Mouse (Mus musculus) midbrain, embryonic 12.5 days (tissue): ENCODE results near the gene Grin2a. TPM values are rescaled to one million over a fixed set of nuclear protein-coding genes. Genes with fewer than 3 reads are reported as not detected.

Source experiments
- ATAC-seq: fragments of 200-750 bp; cut with Nextera tagmentation; 2 replicates; pipeline ENCODE4 v1.8.0; 2017; ENCODE audit warnings: low read depth, moderate TSS enrichment, moderate library complexity; ENCODE audit not compliant: low FRiP score
- H3K27ac ChIP-seq: fragments of 300-500 bp; sonication (generic); replicated peaks from 2 replicates; pipeline ENCODE4 v1.5.1; 2016; ENCODE audit warnings: mild to moderate bottlenecking
- H3K27me3 ChIP-seq: fragments of 300-500 bp; sonication (generic); 2 replicates; pipeline ENCODE4 v1.6.1; 2016; ENCODE audit warnings: mild to moderate bottlenecking
- H3K36me3 ChIP-seq: fragments of 300-500 bp; sonication (generic); 2 replicates; pipeline ENCODE4 v1.6.1; 2016
- H3K4me1 ChIP-seq: fragments of 300-500 bp; sonication (generic); 2 replicates; pipeline ENCODE4 v1.6.1; 2016
- H3K4me2 ChIP-seq: fragments of 300-500 bp; sonication (generic); replicated peaks from 2 replicates; pipeline ENCODE4 v1.6.1; 2016; ENCODE audit warnings: mild to moderate bottlenecking, moderate library complexity
- H3K4me3 ChIP-seq: fragments of 300-500 bp; sonication (generic); 2 replicates; pipeline ENCODE4 v1.5.1; 2016; ENCODE audit warnings: mild to moderate bottlenecking
- H3K9ac ChIP-seq: fragments of 300-500 bp; sonication (generic); replicated peaks from 2 replicates; pipeline ENCODE4 v1.6.1; 2016; ENCODE audit warnings: mild to moderate bottlenecking, moderate library complexity
- H3K9me3 ChIP-seq: fragments of 300-500 bp; sonication (generic); 2 replicates; pipeline ENCODE4 v1.6.1; 2016; ENCODE audit warnings: mild to moderate bottlenecking
- WGBS: fragments of 180-500 bp; shearing (Covaris S2); methylation state at CpG from one replicate; pipeline ENCODE4 v1.1.7; 2016; 5-methylcytosine and 5-hydroxymethylcytosine counted together
- polyA plus RNA-seq: library from polyadenylated mRNA; unstranded; fragments of >200 nt; fragmentation: Nextera tagmentation; extraction: Ambion mirVana; gene quantifications from 2 replicates; pipeline ENCODE4 v1.2.1, GENCODE M21; 2016

Gene Grin2a
- polyA plus RNA-seq, 1 experiment from 2014 or later, result 2.8 TPM

- H3K4me1 ChIP-seq, result no peaks in the 10 kb centered on the region
- H3K27ac ChIP-seq, result no peak overlapping the region
- H3K9me3 ChIP-seq, result no peaks in the 10 kb centered on the region
- 85% methylated on average over 1 of the region's 1 CpGs for WGBS
- H3K36me3 ChIP-seq, result no peaks in the 10 kb centered on the region
- no peak for ATAC-seq
- H3K27me3 ChIP-seq, result no peaks in the 10 kb centered on the region
- H3K4me2 ChIP-seq, result no peak overlapping the region
- H3K4me3 ChIP-seq, result no peak overlapping the region
- H3K9ac ChIP-seq, result no peak overlapping the region
Measured at GRCm38 (mm10) chr16:9959340-9959739, 36.0 kb downstream of the Grin2a start.

- WGBS, result 24% methylated on average over 5 of the region's 5 CpGs
- H3K27me3 ChIP-seq, result no peaks in the 10 kb centered on the region
- H3K4me3 ChIP-seq, result no peak overlapping the region
- no peak overlapping the region for H3K9ac ChIP-seq
- no peak for ATAC-seq
- no peak overlapping the region for H3K27ac ChIP-seq
- H3K36me3 ChIP-seq, result no peaks in the 10 kb centered on the region
- H3K4me2 ChIP-seq, result no peak overlapping the region
- H3K4me1 ChIP-seq, result no peaks in the 10 kb centered on the region; the same call in 1 of the 2 replicates
- no peaks in the 10 kb centered on the region for H3K9me3 ChIP-seq
Measured at GRCm38 (mm10) chr16:9954266-9954665, 41.1 kb downstream of the Grin2a start.

GRCm38 (mm10) chr16:9953396-9953831 lies 41.9 kb downstream of the Grin2a start:
- H3K4me2 ChIP-seq, result no peak overlapping the region
- no peaks in the 10 kb centered on the region for H3K36me3 ChIP-seq
- no peak overlapping the region for H3K9ac ChIP-seq
- no peak for ATAC-seq
- no peaks in the 10 kb centered on the region for H3K27me3 ChIP-seq
- no peak overlapping the region for H3K27ac ChIP-seq
- no peak overlapping the region for H3K4me3 ChIP-seq
- H3K9me3 ChIP-seq, result no peaks in the 10 kb centered on the region
- no peaks in the 10 kb centered on the region; the same call in 1 of the 2 replicates for H3K4me1 ChIP-seq
- 91% methylated on average over 5 of the region's 5 CpGs for WGBS

- no peak overlapping the region for H3K4me3 ChIP-seq
- H3K4me1 ChIP-seq, result no peaks in the 10 kb centered on the region; the same call in 1 of the 2 replicates
- H3K36me3 ChIP-seq, result no peaks in the 10 kb centered on the region
- H3K9me3 ChIP-seq, result no peaks in the 10 kb centered on the region
- ATAC-seq, result no peak
- no peaks in the 10 kb centered on the region for H3K27me3 ChIP-seq
- no peak overlapping the region for H3K9ac ChIP-seq
- no peak overlapping the region for H3K27ac ChIP-seq
- 81% methylated on average over 3 of the region's 3 CpGs for WGBS
- H3K4me2 ChIP-seq, result no peak overlapping the region
Measured at GRCm38 (mm10) chr16:9949250-9949649, 46.1 kb downstream of the Grin2a start.

- Histone ChIP-seq H3K4me3 (no peak overlapping the region), H3K9ac (no peak overlapping the region), H3K9me3 (no peaks in the 10 kb centered on the region), H3K27ac (no peak overlapping the region), H3K36me3 (no peaks in the 10 kb centered on the region), H3K4me1 (no peaks in the 10 kb centered on the region), H3K27me3 (no peaks in the 10 kb centered on the region), H3K4me2 (no peak overlapping the region)
- 85% methylated on average over 3 of the region's 3 CpGs for WGBS
- no peak for ATAC-seq
Measured at GRCm38 (mm10) chr16:9947430-9947829, 47.9 kb downstream of the Grin2a start.

GRCm38 (mm10) chr16:9944836-9945235 lies 50.5 kb downstream of the Grin2a start:
- no peaks in the 10 kb centered on the region for H3K36me3 ChIP-seq
- no peak overlapping the region for H3K9ac ChIP-seq
- 63% methylated on average over 5 of the region's 5 CpGs for WGBS
- H3K4me2 ChIP-seq, result no peak overlapping the region
- no peaks in the 10 kb centered on the region for H3K4me1 ChIP-seq
- H3K27ac ChIP-seq, result no peak overlapping the region
- H3K4me3 ChIP-seq, result no peak overlapping the region
- ATAC-seq, result no peak
- H3K27me3 ChIP-seq, result no peaks in the 10 kb centered on the region
- H3K9me3 ChIP-seq, result no peaks in the 10 kb centered on the region

- no peak overlapping the region for H3K4me2 ChIP-seq
- no peaks in the 10 kb centered on the region for H3K4me1 ChIP-seq
- H3K4me3 ChIP-seq, result no peak overlapping the region
- ATAC-seq, result no peak
- H3K36me3 ChIP-seq, result no peaks in the 10 kb centered on the region
- no peak overlapping the region for H3K27ac ChIP-seq
- no peaks in the 10 kb centered on the region for H3K27me3 ChIP-seq
- no peak overlapping the region for H3K9ac ChIP-seq
- WGBS, result 65% methylated on average over 8 of the region's 8 CpGs
- no peaks in the 10 kb centered on the region for H3K9me3 ChIP-seq
Measured at GRCm38 (mm10) chr16:9941306-9941930, 53.9 kb downstream of the Grin2a start.

- Histone ChIP-seq H3K4me2 (no peak overlapping the region), H3K9me3 (no peaks in the 10 kb centered on the region), H3K27ac (no peak overlapping the region), H3K36me3 (no peaks in the 10 kb centered on the region), H3K4me3 (no peak overlapping the region), H3K4me1 (no peaks in the 10 kb centered on the region), H3K27me3 (no peaks in the 10 kb centered on the region), H3K9ac (no peak overlapping the region)
- no peak for ATAC-seq
- 91% methylated on average over 7 of the region's 7 CpGs for WGBS
Measured at GRCm38 (mm10) chr16:9940716-9941115, 54.6 kb downstream of the Grin2a start.

GRCm38 (mm10) chr16:9910672-9911071 lies 84.7 kb downstream of the Grin2a start:
- no peak for ATAC-seq
- no peaks in the 10 kb centered on the region for H3K9me3 ChIP-seq
- no peaks in the 10 kb centered on the region for H3K36me3 ChIP-seq
- H3K27ac ChIP-seq, result no peak overlapping the region
- no peak overlapping the region for H3K9ac ChIP-seq
- H3K27me3 ChIP-seq, result no peaks in the 10 kb centered on the region
- H3K4me2 ChIP-seq, result no peak overlapping the region
- no peaks in the 10 kb centered on the region for H3K4me1 ChIP-seq
- H3K4me3 ChIP-seq, result no peak overlapping the region
- 85% methylated on average over 3 of the region's 3 CpGs for WGBS

GRCm38 (mm10) chr16:9909225-9909624 lies 86.1 kb downstream of the Grin2a start:
- no peak overlapping the region for H3K9ac ChIP-seq
- ATAC-seq, result no peak
- no peaks in the 10 kb centered on the region for H3K27me3 ChIP-seq
- H3K4me1 ChIP-seq, result no peaks in the 10 kb centered on the region
- H3K4me2 ChIP-seq, result no peak overlapping the region
- no peaks in the 10 kb centered on the region for H3K9me3 ChIP-seq
- no peak overlapping the region for H3K4me3 ChIP-seq
- H3K36me3 ChIP-seq, result no peaks in the 10 kb centered on the region
- WGBS, result 90% methylated on average over 4 of the region's 4 CpGs
- no peak overlapping the region for H3K27ac ChIP-seq

- 82% methylated on average over 6 of the region's 6 CpGs for WGBS
- no peaks in the 10 kb centered on the region for H3K9me3 ChIP-seq
- no peak overlapping the region for H3K4me2 ChIP-seq
- H3K27me3 ChIP-seq, result no peaks in the 10 kb centered on the region
- no peaks in the 10 kb centered on the region for H3K36me3 ChIP-seq
- no peak for ATAC-seq
- no peak overlapping the region for H3K27ac ChIP-seq
- H3K9ac ChIP-seq, result no peak overlapping the region
- no peak overlapping the region for H3K4me3 ChIP-seq
- H3K4me1 ChIP-seq, result no peaks in the 10 kb centered on the region
Measured at GRCm38 (mm10) chr16:9904443-9904842, 90.9 kb downstream of the Grin2a start.

GRCm38 (mm10) chr16:9902680-9903463 lies 92.5 kb downstream of the Grin2a start:
- no peaks in the 10 kb centered on the region for H3K9me3 ChIP-seq
- H3K4me3 ChIP-seq, result no peak overlapping the region
- no peaks in the 10 kb centered on the region for H3K27me3 ChIP-seq
- no peak for ATAC-seq
- H3K4me2 ChIP-seq, result no peak overlapping the region
- no peaks in the 10 kb centered on the region for H3K4me1 ChIP-seq
- WGBS, result 85% methylated on average over 5 of the region's 5 CpGs
- H3K9ac ChIP-seq, result no peak overlapping the region
- H3K36me3 ChIP-seq, result no peaks in the 10 kb centered on the region
- H3K27ac ChIP-seq, result no peak overlapping the region
